Mouse (Mus musculus) adipocyte (in vitro differentiated cells): ENCODE measurements around the gene Ap1b1.

Source experiments
- DNase-seq: peaks from one replicate; pipeline ENCODE4 v3.0.0-alpha.2; 2016; ENCODE audit warnings: low spot score

Gene Ap1b1

GRCm38 (mm10) chr11:4986695-4987486 is at the start of gene Ap1b1:
TSS of gene Ap1b1 (plus strand) at chr11:4986824.
- peak; percentile 85 for DNase-seq

GRCm38 (mm10) chr11:4946530-4946929 is 40.1 kb upstream of the Ap1b1 start:
- no peak for DNase-seq

- DNase-seq = no peak
Measured at GRCm38 (mm10) chr11:4946947-4947812, 39.4 kb upstream of the Ap1b1 start.

GRCm38 (mm10) chr11:4947813-4948174 is 38.8 kb upstream of the Ap1b1 start, which contains the start of gene Nefh:
TSS of gene Nefh (minus strand) at chr11:4948064.
- no peak for DNase-seq

- DNase-seq = no peak
Measured at GRCm38 (mm10) chr11:4948792-4949191, 37.8 kb upstream of the Ap1b1 start.

- peak; percentile 11 for DNase-seq
Measured at GRCm38 (mm10) chr11:4949256-4950044, 37.2 kb upstream of the Ap1b1 start.

GRCm38 (mm10) chr11:4953401-4953800 is 33.2 kb upstream of the Ap1b1 start:
- DNase-seq = no peak

GRCm38 (mm10) chr11:4953918-4954317 is 32.7 kb upstream of the Ap1b1 start:
- no peak for DNase-seq

- DNase-seq = no peak
Measured at GRCm38 (mm10) chr11:4963099-4963808, 23.4 kb upstream of the Ap1b1 start.

GRCm38 (mm10) chr11:4966325-4966724 is 20.3 kb upstream of the Ap1b1 start:
- peak; percentile 46 for DNase-seq

GRCm38 (mm10) chr11:4966888-4967287 is 19.7 kb upstream of the Ap1b1 start:
- no peak for DNase-seq

- no peak for DNase-seq
Measured at GRCm38 (mm10) chr11:4967549-4967948, 19.1 kb upstream of the Ap1b1 start.

GRCm38 (mm10) chr11:4968376-4968775 is 18.2 kb upstream of the Ap1b1 start:
- no peak for DNase-seq

GRCm38 (mm10) chr11:4972967-4973870 is 13.4 kb upstream of the Ap1b1 start:
- DNase-seq = peak; percentile 87

- no peak for DNase-seq
Measured at GRCm38 (mm10) chr11:4973871-4974256, 12.8 kb upstream of the Ap1b1 start.

GRCm38 (mm10) chr11:4974376-4975122 is 12.1 kb upstream of the Ap1b1 start:
- no peak for DNase-seq

GRCm38 (mm10) chr11:4975623-4976022 is 11.0 kb upstream of the Ap1b1 start:
- DNase-seq = peak; percentile 73

GRCm38 (mm10) chr11:4983010-4983409 is 3.6 kb upstream of the Ap1b1 start:
- no peak for DNase-seq

GRCm38 (mm10) chr11:4983538-4983937 is 3.1 kb upstream of the Ap1b1 start:
- DNase-seq = no peak

GRCm38 (mm10) chr11:4984249-4984648 is 2.4 kb upstream of the Ap1b1 start:
- peak; percentile 65 for DNase-seq
